Mouse (Mus musculus) forebrain, embryonic 12.5 days (tissue): ENCODE measurements around the gene Npnt. TPM values are rescaled to one million over a fixed set of nuclear protein-coding genes. Genes with fewer than 3 reads are reported as not detected.

Experiments used
- ATAC-seq: fragments of 200-750 bp; cut with Nextera tagmentation; 2 replicates; pipeline ENCODE4 v1.8.0; 2017; ENCODE audit warnings: moderate TSS enrichment; ENCODE audit not compliant: low FRiP score
- H3K27ac ChIP-seq: fragments of 300-500 bp; sonication (generic); 2 replicates; pipeline ENCODE4 v1.5.1; 2016; ENCODE audit warnings: mild to moderate bottlenecking
- H3K27me3 ChIP-seq: fragments of 300-500 bp; sonication (generic); 2 replicates; pipeline ENCODE4 v1.6.1; 2016; ENCODE audit warnings: mild to moderate bottlenecking
- H3K36me3 ChIP-seq: fragments of 300-500 bp; sonication (generic); replicated peaks from 2 replicates; pipeline ENCODE4 v1.6.1; 2016; ENCODE audit warnings: mild to moderate bottlenecking
- H3K4me1 ChIP-seq: fragments of 300-500 bp; sonication (generic); 2 replicates; pipeline ENCODE4 v1.6.1; 2016
- H3K4me2 ChIP-seq: fragments of 300-500 bp; sonication (generic); 2 replicates; pipeline ENCODE4 v1.6.1; 2016; ENCODE audit warnings: mild to moderate bottlenecking, moderate library complexity
- H3K4me3 ChIP-seq: fragments of 300-500 bp; sonication (generic); replicated peaks from 2 replicates; pipeline ENCODE4 v1.5.1; 2016; ENCODE audit warnings: mild to moderate bottlenecking
- H3K9ac ChIP-seq: fragments of 300-500 bp; sonication (generic); 2 replicates; pipeline ENCODE4 v1.6.1; 2016; ENCODE audit warnings: mild to moderate bottlenecking
- H3K9me3 ChIP-seq: fragments of 300-500 bp; sonication (generic); 2 replicates; pipeline ENCODE4 v1.6.1; 2016
- WGBS: fragments of 180-500 bp; shearing (Covaris S2); methylation state at CpG from one replicate; pipeline ENCODE4 v1.1.7; 2016; 5-methylcytosine and 5-hydroxymethylcytosine counted together
- polyA plus RNA-seq: library from polyadenylated mRNA; unstranded; fragments of >200 nt; fragmentation: Nextera tagmentation; extraction: Ambion mirVana; gene quantifications from 2 replicates; pipeline ENCODE4 v1.2.1, GENCODE M21; 2016

The Npnt gene
- polyA plus RNA-seq, 1 experiment from 2014 or later: 5.0 TPM

DNA sequence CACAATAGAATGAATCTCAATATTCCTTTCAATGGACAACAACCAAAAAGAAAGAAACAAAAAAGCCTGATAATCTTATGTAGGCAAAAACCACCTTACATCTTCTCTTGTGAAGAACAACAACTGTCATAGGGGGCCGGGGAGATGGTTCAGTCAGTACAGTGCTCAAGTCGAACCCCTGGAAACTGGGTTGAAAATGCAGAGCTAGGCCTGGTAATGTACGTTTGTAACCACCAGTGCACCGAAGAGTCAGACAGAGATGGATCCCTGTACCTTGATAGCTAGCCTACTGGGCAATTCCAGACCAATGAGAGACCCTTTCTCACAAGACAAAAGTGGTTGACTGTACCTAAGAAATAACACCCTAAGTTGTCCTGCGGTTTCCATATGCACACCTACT, 47.2 kb downstream of the Npnt start:
- Histone ChIP-seq H3K27me3 (no peaks in the 10 kb centered on the region), H3K36me3 (no peaks in the 10 kb centered on the region), H3K4me2 (no peak overlapping the region), H3K9me3 (no peaks in the 10 kb centered on the region), H3K4me3 (no peak overlapping the region), H3K4me1 (no peaks in the 10 kb centered on the region), H3K9ac (no peak overlapping the region), H3K27ac (no peak overlapping the region)
- ATAC-seq: no peak
- 94% methylated on average over 5 of the region's 5 CpGs for WGBS

- Histone ChIP-seq H3K9ac (no peak overlapping the region), H3K27ac (no peak overlapping the region), H3K4me3 (no peak overlapping the region), H3K36me3 (no peaks in the 10 kb centered on the region), H3K27me3 (no peaks in the 10 kb centered on the region), H3K9me3 (no peaks in the 10 kb centered on the region), H3K4me1 (no peaks in the 10 kb centered on the region), H3K4me2 (no peak overlapping the region)
- ATAC-seq: no peak
- WGBS: 86% methylated on average over 6 of the region's 6 CpGs
Measured at GRCm38 (mm10) chr3:132902206-132902605, 47.9 kb downstream of the Npnt start.

- ATAC-seq: no peak
- no peak overlapping the region for H3K4me2 ChIP-seq
- H3K4me1 ChIP-seq: no peaks in the 10 kb centered on the region
- no peak overlapping the region for H3K9ac ChIP-seq
- no peaks in the 10 kb centered on the region for H3K36me3 ChIP-seq
- no peaks in the 10 kb centered on the region for H3K9me3 ChIP-seq
- H3K27ac ChIP-seq: no peak overlapping the region
- no peak overlapping the region for H3K4me3 ChIP-seq
- no peaks in the 10 kb centered on the region for H3K27me3 ChIP-seq
- 90% methylated on average over 4 of the region's 4 CpGs for WGBS
Measured at GRCm38 (mm10) chr3:132897891-132898290, 52.2 kb downstream of the Npnt start.

GRCm38 (mm10) chr3:132897390-132897789, 52.7 kb downstream of the Npnt start:
- H3K36me3 ChIP-seq: no peaks in the 10 kb centered on the region
- H3K9me3 ChIP-seq: no peaks in the 10 kb centered on the region
- ATAC-seq: no peak
- no peak overlapping the region for H3K4me2 ChIP-seq
- no peak overlapping the region for H3K9ac ChIP-seq
- H3K27me3 ChIP-seq: no peaks in the 10 kb centered on the region
- 84% methylated on average over 5 of the region's 5 CpGs for WGBS
- no peak overlapping the region for H3K27ac ChIP-seq
- no peak overlapping the region for H3K4me3 ChIP-seq
- H3K4me1 ChIP-seq: no peaks in the 10 kb centered on the region

GRCm38 (mm10) chr3:132894086-132894485, 56.0 kb downstream of the Npnt start:
- Histone ChIP-seq H3K4me1 (no peaks in the 10 kb centered on the region), H3K4me2 (no peak overlapping the region), H3K9ac (no peak overlapping the region), H3K9me3 (no peaks in the 10 kb centered on the region), H3K27ac (no peak overlapping the region), H3K36me3 (no peaks in the 10 kb centered on the region), H3K27me3 (no peaks in the 10 kb centered on the region), H3K4me3 (no peak overlapping the region)
- 89% methylated on average over 7 of the region's 7 CpGs for WGBS
- no peak for ATAC-seq

- Histone ChIP-seq H3K36me3 (no peaks in the 10 kb centered on the region), H3K27me3 (no peaks in the 10 kb centered on the region), H3K9me3 (no peaks in the 10 kb centered on the region), H3K27ac (no peak overlapping the region), H3K9ac (no peak overlapping the region), H3K4me2 (no peak overlapping the region), H3K4me3 (no peak overlapping the region), H3K4me1 (no peaks in the 10 kb centered on the region)
- no peak for ATAC-seq
- WGBS: 93% methylated on average over 3 of the region's 3 CpGs
Measured at GRCm38 (mm10) chr3:132893676-132894075, 56.4 kb downstream of the Npnt start.

- no peak overlapping the region for H3K27ac ChIP-seq
- WGBS: 86% methylated on average over 7 of the region's 7 CpGs
- H3K4me2 ChIP-seq: no peak overlapping the region
- no peaks in the 10 kb centered on the region for H3K9me3 ChIP-seq
- H3K4me3 ChIP-seq: no peak overlapping the region
- no peaks in the 10 kb centered on the region for H3K27me3 ChIP-seq
- H3K9ac ChIP-seq: no peak overlapping the region
- no peaks in the 10 kb centered on the region for H3K36me3 ChIP-seq
- no peaks in the 10 kb centered on the region for H3K4me1 ChIP-seq
- no peak for ATAC-seq
Measured at GRCm38 (mm10) chr3:132893044-132893443, 57.0 kb downstream of the Npnt start.

- H3K27ac ChIP-seq: no peak overlapping the region
- no peak overlapping the region for H3K9ac ChIP-seq
- no peaks in the 10 kb centered on the region for H3K27me3 ChIP-seq
- 93% methylated on average over 7 of the region's 7 CpGs for WGBS
- no peak for ATAC-seq
- H3K4me2 ChIP-seq: no peak overlapping the region
- no peaks in the 10 kb centered on the region for H3K36me3 ChIP-seq
- no peaks in the 10 kb centered on the region for H3K4me1 ChIP-seq
- H3K4me3 ChIP-seq: no peak overlapping the region
- H3K9me3 ChIP-seq: no peaks in the 10 kb centered on the region
Measured at GRCm38 (mm10) chr3:132892481-132892880, 57.6 kb downstream of the Npnt start.

GRCm38 (mm10) chr3:132887074-132887848, 62.8 kb downstream of the Npnt start:
- Histone ChIP-seq H3K36me3 (no peaks in the 10 kb centered on the region), H3K4me2 (no peak overlapping the region), H3K9ac (no peak overlapping the region), H3K27ac (no peak overlapping the region), H3K4me1 (no peaks in the 10 kb centered on the region), H3K27me3 (no peaks in the 10 kb centered on the region), H3K4me3 (no peak overlapping the region), H3K9me3 (no peaks in the 10 kb centered on the region)
- 94% methylated on average over 16 of the region's 16 CpGs for WGBS
- ATAC-seq: no peak

GRCm38 (mm10) chr3:132886419-132887050, 63.6 kb downstream of the Npnt start:
- no peak overlapping the region for H3K27ac ChIP-seq
- 93% methylated on average over 6 of the region's 6 CpGs for WGBS

GRCm38 (mm10) chr3:132884459-132884858, 65.6 kb downstream of the Npnt start:
- H3K4me3 ChIP-seq: no peak overlapping the region
- H3K4me1 ChIP-seq: peaks cover 9% of the 10 kb centered on the region; the same call in 1 of the 2 replicates
- ATAC-seq: no peak
- 90% methylated on average over 10 of the region's 10 CpGs for WGBS
- H3K36me3 ChIP-seq: no peaks in the 10 kb centered on the region
- no peaks in the 10 kb centered on the region for H3K9me3 ChIP-seq
- no peak overlapping the region for H3K27ac ChIP-seq
- H3K4me2 ChIP-seq: no peak overlapping the region
- no peaks in the 10 kb centered on the region for H3K27me3 ChIP-seq
- no peak overlapping the region for H3K9ac ChIP-seq

More at GRCm38 (mm10) chr3:132886419-132887050, 63.6 kb downstream of the Npnt start:
- Histone ChIP-seq H3K4me1 (no peaks in the 10 kb centered on the region), H3K9me3 (no peaks in the 10 kb centered on the region), H3K9ac (no peak overlapping the region), H3K36me3 (no peaks in the 10 kb centered on the region), H3K27me3 (no peaks in the 10 kb centered on the region), H3K4me2 (no peak overlapping the region), H3K4me3 (no peak overlapping the region)
- no peak for ATAC-seq

GRCm38 (mm10) chr3:132883256-132883655, 66.8 kb downstream of the Npnt start:
- peaks cover 9% of the 10 kb centered on the region; the same call in 1 of the 2 replicates for H3K4me1 ChIP-seq
- no peaks in the 10 kb centered on the region for H3K9me3 ChIP-seq
- H3K4me2 ChIP-seq: no peak overlapping the region
- no peak overlapping the region for H3K9ac ChIP-seq
- ATAC-seq: no peak
- no peaks in the 10 kb centered on the region for H3K36me3 ChIP-seq
- H3K27ac ChIP-seq: no peak overlapping the region
- 88% methylated on average over 9 of the region's 9 CpGs for WGBS
- H3K4me3 ChIP-seq: no peak overlapping the region
- H3K27me3 ChIP-seq: no peaks in the 10 kb centered on the region

DNA sequence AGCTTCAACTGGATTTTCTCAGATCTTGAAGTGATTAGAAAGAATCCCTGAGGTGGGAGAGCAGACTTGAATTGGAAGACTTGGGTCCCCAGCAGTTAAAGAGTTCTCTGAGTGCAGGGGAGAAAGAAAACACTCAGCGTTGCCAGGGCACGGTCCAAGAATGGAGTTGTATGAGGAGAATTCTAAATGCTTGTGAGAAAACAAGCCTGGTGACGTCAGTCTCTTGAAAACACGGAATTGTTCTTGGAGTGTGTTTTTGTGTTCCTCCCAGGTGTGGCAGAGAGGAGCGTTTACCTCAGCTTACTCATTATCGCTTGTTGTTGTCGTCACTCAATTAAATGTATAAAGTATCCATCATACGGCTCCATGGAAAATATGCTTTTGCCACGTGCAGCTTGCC, 69.3 kb downstream of the Npnt start:
- 63% methylated on average over 9 of the region's 9 CpGs for WGBS
- Histone ChIP-seq H3K4me2 (no peak overlapping the region), H3K27ac (no peak overlapping the region)

More for the DNA sequence above, 69.3 kb downstream of the Npnt start:
- Histone ChIP-seq H3K4me3 (no peak overlapping the region), H3K36me3 (no peaks in the 10 kb centered on the region), H3K9ac (no peak overlapping the region), H3K4me1 (peaks cover 12% of the 10 kb centered on the region), H3K9me3 (no peaks in the 10 kb centered on the region), H3K27me3 (no peaks in the 10 kb centered on the region)
- no peak for ATAC-seq
